Mouse (Mus musculus) liver, embryonic 14.5 days (tissue): ENCODE measurements around the gene Vmn1r55. TPM values are rescaled to one million over a fixed set of nuclear protein-coding genes. Genes with fewer than 3 reads are reported as not detected.

Experiments used
- ATAC-seq: fragments of 200-750 bp; cut with Nextera tagmentation; 2 replicates; pipeline ENCODE4 v1.8.0; 2017; ENCODE audit warnings: moderate number of reproducible peaks, mild to moderate bottlenecking, moderate library complexity; ENCODE audit not compliant: insufficient read depth
- DNase-seq, 3 experiments: peaks; one replicate each; pipeline ENCODE4 v3.0.0-alpha.2; 2012 to 2013; ENCODE audit warnings: low read depth in 3 of 3, low spot score in 3 of 3
- H3K27ac ChIP-seq: fragments of 300-500 bp; sonication (generic); 2 replicates; pipeline ENCODE4 v1.5.1; 2014; ENCODE audit warnings: moderate library complexity, mild to moderate bottlenecking, control low read depth, inconsistent platforms
- H3K27me3 ChIP-seq: fragments of 300-500 bp; sonication (generic); 2 replicates; pipeline ENCODE4 v1.6.1; 2014; ENCODE audit warnings: mild to moderate bottlenecking, low read length, moderate library complexity; ENCODE audit not compliant: control insufficient read depth, insufficient read depth
- H3K36me3 ChIP-seq: fragments of 300-500 bp; sonication (generic); replicated peaks from 2 replicates; pipeline ENCODE4 v1.6.1; 2014; ENCODE audit warnings: low read depth; ENCODE audit not compliant: control insufficient read depth, insufficient read depth
- H3K4me1 ChIP-seq, 2 experiments: fragments of 200-500 bp in 1 of 2; fragments of 300-500 bp in 1 of 2; sonication (generic) in 1 of 2; replicated peaks; 2 replicates each; pipeline ENCODE4 v1.6.1; 2012 to 2014; ENCODE audit warnings: antibody characterized with exemption in 1 of 2, inconsistent platforms in 1 of 2, low read length in 1 of 2; ENCODE audit not compliant: control insufficient read depth in 2 of 2, insufficient read depth in 2 of 2
- H3K4me2 ChIP-seq: fragments of 300-500 bp; sonication (generic); 2 replicates; pipeline ENCODE4 v1.6.1; 2014; ENCODE audit warnings: low read depth, mild to moderate bottlenecking, control low read depth, moderate library complexity
- H3K4me3 ChIP-seq, 2 experiments: fragments of 200-500 bp in 1 of 2; fragments of 300-500 bp in 1 of 2; sonication (generic) in 1 of 2; 2 replicates each; pipeline ENCODE4 v1.5.1; 2012 to 2014; ENCODE audit warnings: low read depth in 2 of 2, low read length in 2 of 2, mild to moderate bottlenecking in 2 of 2, control low read depth in 1 of 2, inconsistent platforms in 1 of 2, moderate library complexity in 1 of 2; ENCODE audit not compliant: insufficient read depth in 1 of 2
- H3K9ac ChIP-seq: fragments of 300-500 bp; sonication (generic); replicated peaks from 2 replicates; pipeline ENCODE4 v1.6.1; 2014; ENCODE audit warnings: mild to moderate bottlenecking, control low read depth, moderate library complexity
- H3K9me3 ChIP-seq: fragments of 300-500 bp; sonication (generic); 2 replicates; pipeline ENCODE4 v1.6.1; 2016; ENCODE audit warnings: low read length, mixed read lengths; ENCODE audit not compliant: control insufficient read depth
- CTCF ChIP-seq: IDR thresholded peaks from 2 replicates; pipeline ENCODE4 v1.5.1; 2016; ENCODE audit warnings: antibody characterized with exemption, low read depth, control low read depth
- EP300 ChIP-seq: IDR thresholded peaks from 2 replicates; pipeline ENCODE4 v1.6.1; 2016; ENCODE audit warnings: antibody characterized with exemption, low read depth
- WGBS: fragments of 180-500 bp; shearing (Covaris S2); extraction: QIAGEN DNeasy Blood & Tissue Kit; methylation state at CpG from one replicate; pipeline ENCODE4 v1.1.7; 2014; ENCODE audit not compliant: insufficient replicate concordance; 5-methylcytosine and 5-hydroxymethylcytosine counted together
- polyA plus RNA-seq, 2 experiments: library from polyadenylated mRNA; depleted of rRNA in 1 of 2; stranded (reverse) in 1 of 2; unstranded in 1 of 2; fragments of >200 nt; fragmentation: Nextera tagmentation in 1 of 2; extraction: Ambion mirVana in 1 of 2; gene quantifications; 2 replicates each; pipeline versions ENCODE4 v1.2.1 to v1.2.3; 2012 to 2014

Gene Vmn1r55
- polyA plus RNA-seq, 2 experiments: not detected

GRCm38 (mm10) chr7:5099796-5100195 lies 49.7 kb downstream of the Vmn1r55 start:
- H3K36me3 ChIP-seq: peaks cover 36% of the 10 kb centered on the region
- WGBS: 72% methylated on average over 3 of the region's 3 CpGs
- DNase-seq: no peak

GRCm38 (mm10) chr7:5098769-5099168 lies 50.7 kb downstream of the Vmn1r55 start:
- no peak for DNase-seq
- WGBS: 72% methylated on average over 5 of the region's 5 CpGs
- Histone ChIP-seq H3K4me2 (no peak overlapping the region), H3K27ac (no peak overlapping the region), H3K9me3 (no peaks in the 10 kb centered on the region), H3K4me1 (no peaks in the 10 kb centered on the region), H3K4me3 (no peak overlapping the region), H3K9ac (no peak overlapping the region), H3K27me3 (no peaks in the 10 kb centered on the region), H3K36me3 (peaks cover 46% of the 10 kb centered on the region)
- TF ChIP-seq CTCF: no peak
- TF ChIP-seq EP300: no peak
- ATAC-seq: no peak

More at GRCm38 (mm10) chr7:5099796-5100195, 49.7 kb downstream of the Vmn1r55 start:
- ATAC-seq: no peak
- Histone ChIP-seq H3K4me3 (no peak overlapping the region), H3K4me1 (no peaks in the 10 kb centered on the region), H3K27ac (no peak overlapping the region), H3K9me3 (no peaks in the 10 kb centered on the region), H3K27me3 (no peaks in the 10 kb centered on the region), H3K9ac (no peak overlapping the region), H3K4me2 (no peak overlapping the region)
- TF ChIP-seq CTCF (0 out of 2 replicates have a peak, but pooled peaks have one; percentile 5), EP300 (no peak)

GRCm38 (mm10) chr7:5092831-5093510 lies 56.5 kb downstream of the Vmn1r55 start:
- DNase-seq (no peak), ATAC-seq (no peak)
- Histone ChIP-seq H3K27ac (no peak overlapping the region), H3K36me3 (peaks cover 82% of the 10 kb centered on the region), H3K4me1 (peaks cover 0 to 2% of the 10 kb centered on the region in 2 experiments; a peak in 2 of 4 replicates), H3K9ac (no peak overlapping the region), H3K4me3 (no peak overlapping the region), H3K27me3 (no peaks in the 10 kb centered on the region), H3K9me3 (no peaks in the 10 kb centered on the region), H3K4me2 (no peak overlapping the region)
- 83% methylated on average over 21 of the region's 21 CpGs for WGBS
- TF ChIP-seq EP300 (no peak), CTCF (no peak)

GRCm38 (mm10) chr7:5092381-5092780 lies 57.1 kb downstream of the Vmn1r55 start:
- WGBS: 75% methylated on average over 6 of the region's 6 CpGs
- no peak for DNase-seq
- peaks cover 80% of the 10 kb centered on the region for H3K36me3 ChIP-seq

GRCm38 (mm10) chr7:5091008-5091728 lies 58.3 kb downstream of the Vmn1r55 start:
- no peak for DNase-seq
- H3K9ac ChIP-seq: no peak overlapping the region
- H3K4me3 ChIP-seq: no peak overlapping the region
- peaks cover 81% of the 10 kb centered on the region for H3K36me3 ChIP-seq
- no peaks in the 10 kb centered on the region for H3K27me3 ChIP-seq
- ATAC-seq: no peak
- 81% methylated on average over 15 of the region's 15 CpGs for WGBS
- TF ChIP-seq CTCF (no peak), EP300 (no peak)
- H3K4me1 ChIP-seq: peaks cover 0 to 5% of the 10 kb centered on the region in 2 experiments; a peak in 2 of 4 replicates
- H3K9me3 ChIP-seq: no peaks in the 10 kb centered on the region
- no peak overlapping the region for H3K4me2 ChIP-seq
- no peak overlapping the region for H3K27ac ChIP-seq

More at GRCm38 (mm10) chr7:5092381-5092780, 57.1 kb downstream of the Vmn1r55 start:
- H3K27ac ChIP-seq: no peak overlapping the region
- no peak for TF ChIP-seq EP300
- TF ChIP-seq CTCF: no peak
- no peak overlapping the region for H3K9ac ChIP-seq
- H3K9me3 ChIP-seq: no peaks in the 10 kb centered on the region
- peaks cover 0 to 5% of the 10 kb centered on the region in 2 experiments; a peak in 2 of 4 replicates for H3K4me1 ChIP-seq
- ATAC-seq: no peak
- H3K27me3 ChIP-seq: no peaks in the 10 kb centered on the region
- H3K4me3 ChIP-seq: no peak overlapping the region
- H3K4me2 ChIP-seq: no peak overlapping the region
